Mouse (Mus musculus): ENCODE results near the gene Lrrc42. TPM values are rescaled to one million over a fixed set of nuclear protein-coding genes. Genes with fewer than 3 reads are reported as not detected.

Lrrc42 gene
- polyA plus RNA-seq, 1 experiment = 9.3 TPM

DNA sequence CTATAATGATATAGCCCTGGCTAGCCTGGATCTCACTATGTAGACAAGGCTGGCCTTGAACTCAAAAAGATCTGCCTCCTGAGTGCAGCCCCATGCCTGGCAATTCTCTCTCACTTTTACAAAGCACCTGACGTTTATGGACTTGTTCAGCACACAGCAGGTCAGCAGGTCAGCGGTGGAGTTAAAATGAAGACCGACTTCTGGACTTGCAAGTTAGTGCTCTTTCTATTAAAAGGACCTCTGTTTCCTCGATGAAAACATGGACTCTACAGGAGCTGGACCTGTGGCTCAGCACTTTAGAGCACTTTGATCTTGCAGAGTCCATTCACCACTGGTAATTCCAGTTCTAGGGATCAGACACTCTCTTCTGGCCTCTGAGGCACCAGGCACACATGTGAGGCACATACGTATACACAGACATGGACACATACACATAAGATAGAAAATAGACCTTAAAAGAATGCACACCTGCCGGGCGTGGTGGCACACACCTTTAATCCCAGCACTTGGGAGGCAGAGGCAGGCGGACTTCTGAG lies 44.8 kb upstream of the Lrrc42 start:
- 56% methylated on average over 8 of the region's 8 CpGs for WGBS
- Histone ChIP-seq H3K4me1 (ENCODE audit: control insufficient read depth, insufficient read depth, insufficient read length, low read length) (peaks cover 32% of the 10 kb centered on the region), H3K36me3 (ENCODE audit: control insufficient read depth, insufficient read depth, low read length) (no peaks in the 10 kb centered on the region), H3K27ac (ENCODE audit: insufficient read depth, low read depth, low read length) (no peak overlapping the region), H3K4me3 (ENCODE audit: low read depth, low read length) (no peak overlapping the region), H3K27me3 (ENCODE audit: control insufficient read depth, insufficient read depth, low read length) (no peaks in the 10 kb centered on the region)
- TF ChIP-seq CTCF (IDR thresholded peaks at IDR 0.05; ENCODE audit: extremely low read depth, insufficient read length, insufficient replicate concordance, low read depth, low read length) (no peak), POLR2A (IDR thresholded peaks at IDR 0.05; ENCODE audit: low read depth, low read length) (no peak)

DNA sequence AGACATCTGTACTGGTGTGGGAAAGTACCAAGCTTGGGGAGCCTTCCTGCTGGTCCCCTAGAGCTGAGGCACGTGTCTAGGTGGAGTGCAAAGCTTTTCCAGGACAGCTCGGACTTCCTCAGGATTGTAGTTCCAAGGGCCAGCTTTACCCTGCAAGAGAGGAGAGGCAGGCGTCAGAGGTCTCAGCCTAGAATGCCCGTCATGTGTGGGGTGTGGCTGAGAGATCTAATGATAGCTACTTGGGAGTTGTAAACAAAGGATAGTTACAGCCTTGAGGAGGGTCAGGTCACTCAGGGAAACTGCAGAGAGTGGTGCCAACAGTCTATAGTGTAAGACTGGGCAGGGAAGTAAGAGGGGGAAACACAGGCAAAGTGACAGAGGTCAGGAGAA lies 38.9 kb upstream of the Lrrc42 start:
- peak overlapping the region; percentile 76 for H3K27ac ChIP-seq (ENCODE audit: insufficient read depth, low read depth, low read length)
- H3K4me3 ChIP-seq (ENCODE audit: low read depth, low read length) = no peak overlapping the region
- 12% methylated on average over 4 of the region's 4 CpGs for WGBS
- TF ChIP-seq POLR2A (IDR thresholded peaks at IDR 0.05; ENCODE audit: low read depth, low read length) = no peak
- no peak for TF ChIP-seq CTCF (IDR thresholded peaks at IDR 0.05; ENCODE audit: extremely low read depth, insufficient read length, insufficient replicate concordance, low read depth, low read length)
- H3K4me1 ChIP-seq (ENCODE audit: control insufficient read depth, insufficient read depth, insufficient read length, low read length) = peaks cover 10% of the 10 kb centered on the region
- H3K36me3 ChIP-seq (ENCODE audit: control insufficient read depth, insufficient read depth, low read length) = no peaks in the 10 kb centered on the region
- H3K27me3 ChIP-seq (ENCODE audit: control insufficient read depth, insufficient read depth, low read length) = no peaks in the 10 kb centered on the region

DNA sequence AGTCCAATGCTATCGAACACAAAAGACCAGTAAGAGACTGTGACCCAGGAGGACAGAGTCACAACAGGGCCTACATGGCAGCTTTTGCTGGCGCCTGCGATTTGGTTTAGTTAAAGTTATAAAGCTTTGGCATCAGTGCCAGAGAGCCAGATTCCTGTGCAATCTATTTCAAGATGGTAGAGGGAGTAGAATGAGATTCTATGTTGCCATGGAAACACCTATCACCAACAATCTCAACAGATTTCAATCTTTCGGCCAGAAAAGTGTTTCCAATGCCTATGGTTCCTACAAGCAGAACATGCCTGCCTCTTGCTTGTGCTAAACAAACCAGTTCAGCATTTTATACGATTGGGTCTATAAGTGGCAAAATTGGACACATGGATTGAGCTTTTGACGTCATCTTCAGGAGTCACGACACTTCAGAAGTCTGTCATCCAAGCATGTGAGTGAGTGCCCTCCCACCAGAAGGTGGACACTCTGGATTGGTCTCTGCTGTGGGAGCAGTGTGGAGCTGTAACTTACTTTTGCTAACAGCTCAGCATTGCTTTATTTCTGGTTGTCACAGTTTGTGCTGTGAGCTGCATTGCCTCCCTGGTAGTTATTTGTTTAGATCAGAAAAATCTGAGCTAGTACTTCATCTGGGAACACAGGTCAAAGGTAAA lies 38.4 kb upstream of the Lrrc42 start:
- peak overlapping the region; percentile 76 for H3K27ac ChIP-seq (ENCODE audit: insufficient read depth, low read depth, low read length)
- H3K36me3 ChIP-seq (ENCODE audit: control insufficient read depth, insufficient read depth, low read length) = no peaks in the 10 kb centered on the region
- H3K4me1 ChIP-seq (ENCODE audit: control insufficient read depth, insufficient read depth, insufficient read length, low read length) = peaks cover 10% of the 10 kb centered on the region
- WGBS = 81% methylated on average over 7 of the region's 7 CpGs
- TF ChIP-seq CTCF (IDR thresholded peaks at IDR 0.05; ENCODE audit: extremely low read depth, insufficient read length, insufficient replicate concordance, low read depth, low read length) (no peak), POLR2A (IDR thresholded peaks at IDR 0.05; ENCODE audit: low read depth, low read length) (no peak)
- H3K27me3 ChIP-seq (ENCODE audit: control insufficient read depth, insufficient read depth, low read length) = no peaks in the 10 kb centered on the region
- H3K4me3 ChIP-seq (ENCODE audit: low read depth, low read length) = no peak overlapping the region

DNA sequence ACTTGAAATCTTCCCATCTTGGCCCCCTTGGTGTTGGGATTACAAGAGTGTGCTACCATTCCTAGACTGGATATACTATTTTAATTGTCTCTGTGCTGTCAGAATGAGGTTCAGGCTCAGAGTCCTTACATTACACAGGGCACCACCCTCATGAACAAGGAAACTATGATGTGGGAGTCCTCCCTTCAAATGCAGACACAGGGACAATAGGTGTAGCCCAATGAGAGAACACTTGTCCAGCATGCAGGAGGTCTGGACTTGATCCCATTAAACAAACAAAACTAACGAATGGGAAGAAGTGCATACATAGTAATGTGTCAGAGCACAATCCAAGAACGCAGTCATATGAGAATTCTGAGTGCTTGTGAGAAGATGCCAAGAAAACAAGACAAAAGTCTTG lies 34.2 kb upstream of the Lrrc42 start:
- Histone ChIP-seq H3K27ac (ENCODE audit: insufficient read depth, low read depth, low read length) (no peak overlapping the region), H3K27me3 (ENCODE audit: control insufficient read depth, insufficient read depth, low read length) (no peaks in the 10 kb centered on the region), H3K4me3 (ENCODE audit: low read depth, low read length) (no peak overlapping the region), H3K36me3 (ENCODE audit: control insufficient read depth, insufficient read depth, low read length) (no peaks in the 10 kb centered on the region), H3K4me1 (ENCODE audit: control insufficient read depth, insufficient read depth, insufficient read length, low read length) (peaks cover 6% of the 10 kb centered on the region; the same call in 1 of the 2 replicates)
- TF ChIP-seq CTCF (IDR thresholded peaks at IDR 0.05; ENCODE audit: extremely low read depth, insufficient read length, insufficient replicate concordance, low read depth, low read length) (no peak), POLR2A (IDR thresholded peaks at IDR 0.05; ENCODE audit: low read depth, low read length) (no peak)
- 53% methylated on average over 2 of the region's 2 CpGs for WGBS

DNA sequence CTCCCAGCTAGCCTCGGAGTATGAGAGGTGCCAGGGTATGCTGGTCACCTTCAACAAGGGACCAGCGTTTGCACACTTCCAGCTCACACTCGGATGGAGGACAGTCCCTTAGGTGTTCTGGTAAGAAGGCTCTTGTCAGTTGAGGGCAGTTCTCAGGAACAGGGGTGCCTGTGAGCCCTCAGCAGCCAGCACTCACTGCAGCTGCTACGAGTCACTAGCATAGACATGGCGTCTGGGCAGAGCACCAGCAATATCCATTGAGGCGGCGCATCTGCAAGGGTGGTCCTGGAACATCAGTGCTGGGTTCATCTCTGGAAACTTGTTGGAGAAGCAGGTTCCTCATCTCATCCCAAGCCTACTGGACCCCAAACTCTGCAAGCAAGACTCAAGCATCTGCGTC lies 33.1 kb upstream of the Lrrc42 start:
- Histone ChIP-seq H3K36me3 (ENCODE audit: control insufficient read depth, insufficient read depth, low read length) (no peaks in the 10 kb centered on the region), H3K4me1 (ENCODE audit: control insufficient read depth, insufficient read depth, insufficient read length, low read length) (no peaks in the 10 kb centered on the region; the same call in 1 of the 2 replicates), H3K4me3 (ENCODE audit: low read depth, low read length) (no peak overlapping the region), H3K27ac (ENCODE audit: insufficient read depth, low read depth, low read length) (no peak overlapping the region), H3K27me3 (ENCODE audit: control insufficient read depth, insufficient read depth, low read length) (no peaks in the 10 kb centered on the region)
- TF ChIP-seq CTCF (IDR thresholded peaks at IDR 0.05; ENCODE audit: extremely low read depth, insufficient read length, insufficient replicate concordance, low read depth, low read length) = no peak
- WGBS = 95% methylated on average over 8 of the region's 8 CpGs

DNA sequence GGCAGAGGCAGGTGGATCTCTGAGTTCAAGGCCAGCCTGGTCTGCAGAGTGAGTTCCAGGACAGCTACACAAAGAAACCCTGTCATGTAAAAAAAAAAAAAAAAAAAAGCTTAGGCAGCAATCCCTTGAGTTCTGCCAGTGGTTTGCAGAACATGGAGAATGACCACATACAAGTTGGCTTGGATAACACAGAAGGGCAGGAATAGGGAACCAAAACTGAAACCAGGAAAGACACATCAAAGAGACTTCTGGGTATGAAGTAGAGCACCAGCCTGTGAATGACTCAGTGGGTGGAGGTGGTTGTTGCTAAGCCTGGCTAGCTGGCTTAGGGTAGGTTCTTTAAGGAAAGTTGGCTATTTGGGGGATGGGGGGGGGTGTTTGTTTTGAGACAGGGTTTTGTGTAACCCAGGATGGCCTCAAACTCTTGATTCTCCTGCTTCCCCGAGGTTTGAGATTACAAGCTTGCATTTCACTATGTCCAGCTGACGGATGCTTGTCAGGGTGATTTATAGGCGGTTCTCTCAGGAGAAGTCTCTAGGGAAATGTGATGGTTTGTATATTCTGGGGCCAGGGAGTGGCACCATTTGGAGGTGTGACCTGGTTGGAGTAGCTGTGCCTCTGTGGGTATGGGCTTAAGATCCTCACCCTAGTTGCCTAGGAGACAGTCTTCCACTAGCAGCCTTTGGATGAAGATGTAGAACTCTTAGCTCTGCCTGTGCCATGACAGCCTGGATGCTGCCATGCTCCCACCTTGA lies 32.3 kb upstream of the Lrrc42 start:
- H3K4me1 ChIP-seq (ENCODE audit: control insufficient read depth, insufficient read depth, insufficient read length, low read length) = no peaks in the 10 kb centered on the region; the same call in 1 of the 2 replicates
- WGBS = 65% methylated on average over 3 of the region's 3 CpGs
- no peak overlapping the region for H3K27ac ChIP-seq (ENCODE audit: insufficient read depth, low read depth, low read length)
- H3K4me3 ChIP-seq (ENCODE audit: low read depth, low read length) = no peak overlapping the region
- no peaks in the 10 kb centered on the region for H3K36me3 ChIP-seq (ENCODE audit: control insufficient read depth, insufficient read depth, low read length)
- no peaks in the 10 kb centered on the region for H3K27me3 ChIP-seq (ENCODE audit: control insufficient read depth, insufficient read depth, low read length)
- no peak for TF ChIP-seq POLR2A (IDR thresholded peaks at IDR 0.05; ENCODE audit: low read depth, low read length)
- no peak for TF ChIP-seq CTCF (IDR thresholded peaks at IDR 0.05; ENCODE audit: extremely low read depth, insufficient read length, insufficient replicate concordance, low read depth, low read length)

DNA sequence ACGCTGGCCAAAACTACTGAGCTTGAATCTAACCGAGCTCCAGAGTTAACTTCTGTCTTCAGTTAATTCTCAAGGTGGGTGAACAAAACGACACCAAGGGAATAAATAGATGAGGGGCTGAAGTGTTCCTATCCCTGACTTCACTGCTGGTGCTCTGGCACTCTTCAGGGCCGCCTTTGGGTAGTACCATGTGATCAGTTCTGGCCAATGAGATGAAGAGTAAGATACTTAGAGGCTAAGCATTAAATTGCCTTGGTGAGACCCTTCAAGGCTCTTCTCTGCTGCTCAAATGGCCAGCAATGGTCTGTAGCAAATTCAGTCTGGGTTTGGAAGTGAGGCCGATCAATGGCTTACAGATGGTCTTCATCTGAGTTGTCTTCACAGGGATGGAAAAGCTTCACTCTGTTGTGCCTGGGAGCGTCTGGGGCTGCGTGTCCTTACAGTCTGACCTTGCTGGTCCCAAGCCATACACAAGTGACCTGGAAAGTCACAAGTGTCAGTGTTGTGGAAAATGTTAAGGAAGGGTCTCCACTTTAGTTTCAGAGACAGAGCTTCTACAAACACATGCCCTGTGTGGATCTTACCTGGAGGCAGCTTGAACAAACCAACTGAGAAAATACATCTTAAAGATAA lies 27.6 kb upstream of the Lrrc42 start:
- H3K36me3 ChIP-seq (ENCODE audit: control insufficient read depth, insufficient read depth, low read length) = no peaks in the 10 kb centered on the region
- no peaks in the 10 kb centered on the region; the same call in 1 of the 2 replicates for H3K4me1 ChIP-seq (ENCODE audit: control insufficient read depth, insufficient read depth, insufficient read length, low read length)
- 90% methylated on average over 7 of the region's 7 CpGs for WGBS
- H3K4me3 ChIP-seq (ENCODE audit: low read depth, low read length) = no peak overlapping the region
- no peak overlapping the region for H3K27ac ChIP-seq (ENCODE audit: insufficient read depth, low read depth, low read length)
- no peak for TF ChIP-seq CTCF (IDR thresholded peaks at IDR 0.05; ENCODE audit: extremely low read depth, insufficient read length, insufficient replicate concordance, low read depth, low read length)
- no peak for TF ChIP-seq POLR2A (IDR thresholded peaks at IDR 0.05; ENCODE audit: low read depth, low read length)
- no peaks in the 10 kb centered on the region for H3K27me3 ChIP-seq (ENCODE audit: control insufficient read depth, insufficient read depth, low read length)
